Mouse (Mus musculus) lung, embryonic 14.5 days (tissue): ENCODE measurements around the gene Igsf9. TPM values are rescaled to one million over a fixed set of nuclear protein-coding genes. Genes with fewer than 3 reads are reported as not detected.

ENCODE experiments used
- ATAC-seq: fragments of 200-750 bp; cut with Nextera tagmentation; 2 replicates; pipeline ENCODE4 v1.8.0; 2017; ENCODE audit warnings: mild to moderate bottlenecking, moderate TSS enrichment, moderate library complexity; ENCODE audit not compliant: insufficient read depth
- DNase-seq: peaks from one replicate; pipeline ENCODE4 v3.0.0-alpha.2; 2015
- H3K27ac ChIP-seq: fragments of 300-500 bp; sonication (generic); 2 replicates; pipeline ENCODE4 v1.5.1; 2014; ENCODE audit warnings: low read depth, mild to moderate bottlenecking, moderate library complexity
- H3K27me3 ChIP-seq: fragments of 300-500 bp; sonication (generic); 2 replicates; pipeline ENCODE4 v1.6.1; 2014; ENCODE audit warnings: low read length, control low read depth; ENCODE audit not compliant: insufficient read depth
- H3K36me3 ChIP-seq: fragments of 300-500 bp; sonication (generic); 2 replicates; pipeline ENCODE4 v1.6.1; 2014; ENCODE audit warnings: control low read depth; ENCODE audit not compliant: insufficient read depth
- H3K4me1 ChIP-seq: fragments of 300-500 bp; sonication (generic); 2 replicates; pipeline ENCODE4 v1.6.1; 2014; ENCODE audit warnings: antibody characterized with exemption, control low read depth; ENCODE audit not compliant: insufficient read depth
- H3K4me2 ChIP-seq: fragments of 300-500 bp; sonication (generic); 2 replicates; pipeline ENCODE4 v1.6.1; 2014; ENCODE audit warnings: mild to moderate bottlenecking
- H3K4me3 ChIP-seq: fragments of 300-500 bp; sonication (generic); 2 replicates; pipeline ENCODE4 v1.5.1; 2014; ENCODE audit warnings: low read depth, low read length
- H3K9ac ChIP-seq: fragments of 300-500 bp; sonication (generic); 2 replicates; pipeline ENCODE4 v1.6.1; 2014
- H3K9me3 ChIP-seq: fragments of 300-500 bp; sonication (generic); 2 replicates; pipeline ENCODE4 v1.6.1; 2016; ENCODE audit warnings: low read depth, low read length, control low read depth
- CTCF ChIP-seq: IDR thresholded peaks from 2 replicates; pipeline ENCODE4 v1.5.1; 2016; ENCODE audit warnings: antibody characterized with exemption, low read depth
- WGBS: fragments of 180-500 bp; shearing (Covaris S2); extraction: QIAGEN DNeasy Blood & Tissue Kit; methylation state at CpG from one replicate; pipeline ENCODE4 v1.1.7; 2014; 5-methylcytosine and 5-hydroxymethylcytosine counted together
- polyA plus RNA-seq: library from polyadenylated mRNA; unstranded; fragments of >200 nt; fragmentation: Nextera tagmentation; extraction: Ambion mirVana; gene quantifications from 2 replicates; pipeline ENCODE4 v1.2.1, GENCODE M21; 2014

The Igsf9 gene
- polyA plus RNA-seq, 1 experiment from 2014 or later, result 26.0 TPM

- DNase-seq, result peak; percentile 63
- no peak for TF ChIP-seq CTCF
- Histone ChIP-seq H3K9me3 (no peaks in the 10 kb centered on the region), H3K27me3 (no peaks in the 10 kb centered on the region), H3K4me3 (peak overlapping the region; percentile 3; the same call in 1 of the 2 replicates), H3K4me1 (peaks cover 26% of the 10 kb centered on the region), H3K36me3 (no peaks in the 10 kb centered on the region), H3K27ac (peak overlapping the region; percentile 80), H3K4me2 (peak overlapping the region; percentile 43), H3K9ac (no peak overlapping the region)
- no peak for ATAC-seq
- WGBS, result 48% methylated on average over 23 of the region's 23 CpGs
Observed at GRCm38 (mm10) chr1:172526380-172527081, 44.9 kb downstream of the Igsf9 start.

DNA sequence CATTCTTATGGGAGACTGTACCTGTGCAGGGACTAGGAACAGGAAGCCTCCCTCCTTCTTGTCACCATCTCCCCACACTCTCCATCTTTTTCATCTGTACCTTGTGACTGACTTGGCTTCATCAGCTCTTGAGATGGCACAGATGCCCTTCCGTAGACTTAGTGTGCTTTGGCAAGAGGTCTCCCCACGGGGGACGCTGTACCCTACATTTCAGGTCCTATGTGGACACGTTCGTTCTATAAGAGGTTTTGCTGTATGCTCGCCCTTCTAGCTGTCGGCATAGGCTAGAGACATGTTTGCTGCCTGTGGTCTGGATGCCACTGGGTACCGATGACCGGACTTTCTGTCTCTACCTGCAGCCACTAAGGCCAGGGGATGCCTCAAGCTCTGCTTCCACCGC, 45.8 kb downstream of the Igsf9 start:
- Histone ChIP-seq H3K4me2 (no peak overlapping the region), H3K36me3 (no peaks in the 10 kb centered on the region), H3K9me3 (no peaks in the 10 kb centered on the region), H3K27me3 (no peaks in the 10 kb centered on the region), H3K4me3 (no peak overlapping the region), H3K9ac (no peak overlapping the region), H3K4me1 (peaks cover 29% of the 10 kb centered on the region), H3K27ac (no peak overlapping the region)
- no peak for DNase-seq
- WGBS, result 89% methylated on average over 10 of the region's 10 CpGs
- ATAC-seq, result no peak
- TF ChIP-seq CTCF, result no peak

DNA sequence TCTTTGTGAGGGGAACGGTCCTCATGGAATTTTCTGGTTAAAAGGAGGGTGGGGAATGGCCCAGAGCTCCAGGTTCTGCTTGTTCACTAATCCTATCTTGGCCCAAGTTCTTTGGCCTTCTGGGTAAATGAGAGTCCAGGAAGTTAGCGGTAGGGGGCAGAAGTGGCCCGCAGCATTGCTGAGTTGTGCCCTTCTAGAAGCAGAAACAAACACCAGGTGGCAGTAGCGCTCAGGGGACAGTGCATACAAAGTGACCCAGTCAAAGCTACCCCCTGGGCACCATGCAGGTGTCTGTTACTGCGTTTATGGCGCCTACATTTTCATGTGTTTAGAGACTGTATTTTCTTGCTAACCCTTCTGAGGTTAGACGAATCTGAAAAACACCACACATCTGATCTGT, 47.1 kb downstream of the Igsf9 start:
- 6% methylated on average over 7 of the region's 7 CpGs for WGBS
- no peak overlapping the region for H3K27ac ChIP-seq
- H3K27me3 ChIP-seq, result no peaks in the 10 kb centered on the region
- no peak overlapping the region for H3K4me3 ChIP-seq
- H3K4me2 ChIP-seq, result no peak overlapping the region
- H3K4me1 ChIP-seq, result peaks cover 27% of the 10 kb centered on the region
- H3K36me3 ChIP-seq, result no peaks in the 10 kb centered on the region
- DNase-seq (peak; percentile 95), ATAC-seq (peak; percentile 23)
- TF ChIP-seq CTCF, result peak; percentile 97
- H3K9me3 ChIP-seq, result no peaks in the 10 kb centered on the region
- no peak overlapping the region for H3K9ac ChIP-seq

GRCm38 (mm10) chr1:172530544-172531220, 49.1 kb downstream of the Igsf9 start:
- DNase-seq (peak; percentile 77), ATAC-seq (peak; percentile 40; the same call in 1 of the 2 replicates)
- no peaks in the 10 kb centered on the region for H3K9me3 ChIP-seq
- no peak for TF ChIP-seq CTCF
- peak overlapping the region; percentile 26; the same call in 1 of the 2 replicates for H3K27ac ChIP-seq
- no peaks in the 10 kb centered on the region for H3K27me3 ChIP-seq
- H3K36me3 ChIP-seq, result no peaks in the 10 kb centered on the region
- no peak overlapping the region for H3K4me3 ChIP-seq
- WGBS, result 21% methylated on average over 8 of the region's 8 CpGs
- no peak overlapping the region for H3K4me2 ChIP-seq
- H3K4me1 ChIP-seq, result peaks cover 22% of the 10 kb centered on the region
- H3K9ac ChIP-seq, result no peak overlapping the region

DNA sequence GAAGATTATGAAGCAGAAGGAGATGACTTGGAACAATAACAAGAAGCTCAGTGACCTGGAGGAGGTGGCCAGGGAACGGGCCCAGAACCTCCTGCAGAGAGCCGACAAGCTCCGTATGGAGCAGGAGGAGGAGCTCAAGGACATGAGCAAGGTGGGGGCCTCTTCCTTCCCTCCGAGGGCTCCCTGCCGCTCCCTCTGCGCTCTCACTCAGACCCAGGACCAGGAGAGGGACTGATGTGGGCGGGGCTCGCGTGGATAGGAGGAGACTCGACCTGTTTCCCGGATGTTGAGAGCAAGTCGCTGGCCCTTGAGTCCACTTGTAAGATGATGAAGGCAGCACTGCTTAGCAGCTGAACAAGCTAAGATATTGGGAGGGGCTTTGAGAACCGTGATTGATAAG, 51.0 kb downstream of the Igsf9 start:
- DNase-seq (peak; percentile 77), ATAC-seq (peak; percentile 82)
- peak overlapping the region; percentile 59 for H3K4me2 ChIP-seq
- H3K9me3 ChIP-seq, result no peaks in the 10 kb centered on the region
- H3K9ac ChIP-seq, result 0 out of 2 replicates have a peak overlapping the region, but pooled peaks have one; percentile 10
- no peaks in the 10 kb centered on the region for H3K36me3 ChIP-seq
- peak overlapping the region; percentile 19; the same call in 1 of the 2 replicates for H3K4me3 ChIP-seq
- peaks cover 12% of the 10 kb centered on the region for H3K4me1 ChIP-seq
- TF ChIP-seq CTCF, result no peak
- WGBS, result 3% methylated on average over 12 of the region's 13 CpGs
- H3K27me3 ChIP-seq, result no peaks in the 10 kb centered on the region
- H3K27ac ChIP-seq, result peak overlapping the region; percentile 33; the same call in 1 of the 2 replicates

- no peak overlapping the region for H3K9ac ChIP-seq
- H3K4me1 ChIP-seq, result peaks cover 12% of the 10 kb centered on the region
- H3K27ac ChIP-seq, result no peak overlapping the region
- no peak for TF ChIP-seq CTCF
- no peak overlapping the region for H3K4me2 ChIP-seq
- H3K4me3 ChIP-seq, result no peak overlapping the region
- no peaks in the 10 kb centered on the region for H3K36me3 ChIP-seq
- no peaks in the 10 kb centered on the region for H3K9me3 ChIP-seq
- DNase-seq (no peak), ATAC-seq (no peak)
- 75% methylated on average over 16 of the region's 16 CpGs for WGBS
- H3K27me3 ChIP-seq, result no peaks in the 10 kb centered on the region
Observed at GRCm38 (mm10) chr1:172535116-172535515, 53.5 kb downstream of the Igsf9 start.

GRCm38 (mm10) chr1:172539827-172540226, 58.2 kb downstream of the Igsf9 start:
- Histone ChIP-seq H3K9me3 (no peaks in the 10 kb centered on the region), H3K27ac (no peak overlapping the region), H3K4me2 (no peak overlapping the region), H3K4me1 (no peaks in the 10 kb centered on the region), H3K9ac (no peak overlapping the region), H3K27me3 (no peaks in the 10 kb centered on the region), H3K36me3 (no peaks in the 10 kb centered on the region), H3K4me3 (no peak overlapping the region)
- TF ChIP-seq CTCF, result no peak
- DNase-seq, result no peak
- ATAC-seq, result no peak
- 50% methylated on average over 6 of the region's 6 CpGs for WGBS
